Mouse (Mus musculus) left cerebral cortex, postnatal 14 days (tissue): ENCODE data around the gene Pmpca. TPM values are rescaled to one million over a fixed set of nuclear protein-coding genes. Genes with fewer than 3 reads are reported as not detected.
"Not testable (repeated sequence)": the region's sequence is repeated elsewhere in the genome, so short reads cannot be mapped to it uniquely, and the experiment has no call there.

Source experiments
- DNase-seq, 2 experiments: peaks; one replicate each; pipeline ENCODE4 v3.0.0; 2021 to 2022; ENCODE audit warnings: low spot score in 2 of 2, mixed read lengths in 1 of 2
- intact Hi-C: fragments of 180-260 bp; cut with DNase I; formaldehyde crosslinking; loops from one replicate; pipeline ENCODE4 v1.15.1; 2025
- total RNA-seq, 2 experiments: library from RNA; stranded (reverse); gene quantifications; 2 replicates each; pipeline ENCODE4 v1.2.3; 2021

The Pmpca gene
- total RNA-seq, 2 experiments from 2014 or later = 116 to 117 TPM

DNA sequence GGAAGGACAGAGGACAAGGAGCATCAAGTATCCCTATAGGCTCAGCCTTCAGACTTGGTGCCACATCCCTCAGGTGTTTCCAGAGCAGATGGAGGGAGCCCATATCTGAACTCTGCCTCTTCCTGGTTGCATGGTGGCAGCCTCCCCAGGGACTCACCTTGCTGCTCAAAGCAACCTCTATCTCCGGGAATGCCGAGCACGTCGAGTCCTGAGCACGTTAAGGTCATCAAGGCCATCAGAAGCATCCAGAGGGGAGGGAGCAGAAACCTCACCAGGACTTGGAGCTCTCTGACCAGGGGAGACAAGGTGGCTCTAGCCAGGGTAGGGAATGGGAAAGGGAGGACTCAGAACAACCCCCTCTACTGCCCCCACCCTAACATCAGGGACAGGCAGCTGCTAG is 25.7 kb upstream of the Pmpca start:
- intact Hi-C loops = no loop called here
- no peak for DNase-seq

DNA sequence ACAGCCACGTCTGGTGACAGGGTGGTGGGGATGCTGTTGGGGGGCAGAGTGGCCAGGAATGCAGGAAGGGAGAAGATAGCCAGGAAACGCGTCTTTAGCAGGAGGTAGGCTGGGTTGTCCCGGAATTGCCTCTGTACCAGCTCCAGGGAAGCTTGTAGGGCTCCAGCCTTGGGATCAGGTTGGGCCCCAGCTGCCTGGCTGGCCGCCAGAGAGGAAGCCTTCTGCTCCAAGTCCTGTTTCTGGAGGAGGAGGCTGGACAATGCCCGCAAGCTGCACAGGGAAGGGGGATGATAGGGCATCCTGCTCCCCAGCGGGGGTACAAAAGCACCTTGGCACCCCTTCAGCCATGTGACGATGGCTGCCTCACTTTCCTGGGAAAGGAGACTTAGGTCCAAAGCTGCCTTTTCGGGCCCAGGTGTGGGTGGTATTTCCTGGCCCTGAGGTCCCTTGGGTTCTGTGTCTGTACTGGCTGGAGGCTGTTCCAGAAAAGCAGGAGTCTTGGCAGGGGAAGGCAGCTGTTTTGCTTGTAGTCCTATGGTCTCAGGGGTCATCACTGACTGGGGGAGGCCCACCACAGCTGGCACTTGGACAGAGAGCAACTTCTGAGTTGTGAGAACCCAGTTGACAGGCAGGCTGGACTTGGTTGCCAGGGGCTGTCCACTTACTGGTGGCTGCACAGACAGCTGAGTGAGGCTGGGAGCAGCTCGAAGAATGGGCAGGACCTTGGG is 24.2 kb upstream of the Pmpca start:
- intact Hi-C loops = no loop called here
- DNase-seq = no peak

DNA sequence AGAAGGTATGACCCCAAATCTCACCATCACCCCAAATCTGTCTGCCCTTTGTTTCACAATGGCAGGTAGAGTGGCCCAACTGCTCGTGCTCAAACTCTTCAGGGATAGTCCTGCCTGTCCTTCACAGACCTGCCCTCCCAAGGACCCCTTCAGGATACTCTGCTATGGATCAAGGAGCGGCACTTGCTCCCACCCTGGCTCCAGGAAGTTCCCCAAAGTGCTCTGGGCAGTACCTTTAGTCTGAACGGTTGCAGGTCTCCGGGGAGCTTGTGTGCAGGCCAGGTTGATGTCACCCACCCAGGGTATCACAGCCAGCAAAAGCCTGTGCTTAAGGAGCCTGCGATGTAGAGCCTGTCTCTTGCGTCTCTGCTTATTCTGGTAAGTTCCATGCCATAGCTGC is 21.2 kb upstream of the Pmpca start:
- DNase-seq = no peak
- intact Hi-C loops = no loop called here

DNA sequence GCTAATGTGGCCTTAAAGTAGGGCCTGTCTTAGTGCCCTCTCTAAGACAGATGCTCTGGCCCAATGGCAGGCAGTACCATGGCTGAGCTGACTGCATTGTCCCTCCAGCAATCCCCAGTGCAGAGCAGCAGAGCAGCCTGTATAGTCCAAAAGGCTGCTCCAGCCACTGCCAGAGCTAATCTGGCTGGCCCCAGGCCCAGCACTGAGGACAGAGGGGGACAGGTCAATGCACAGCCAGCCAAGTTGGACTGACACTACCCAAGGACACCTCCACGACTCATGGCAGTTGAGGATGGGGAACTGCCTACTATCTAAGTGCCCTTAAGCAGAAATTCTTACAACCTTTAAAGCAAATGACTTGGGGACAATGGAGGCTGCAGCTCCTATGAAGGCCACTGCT is 20.6 kb upstream of the Pmpca start:
- DNase-seq = no peak
- intact Hi-C loops = no loop called here

DNA sequence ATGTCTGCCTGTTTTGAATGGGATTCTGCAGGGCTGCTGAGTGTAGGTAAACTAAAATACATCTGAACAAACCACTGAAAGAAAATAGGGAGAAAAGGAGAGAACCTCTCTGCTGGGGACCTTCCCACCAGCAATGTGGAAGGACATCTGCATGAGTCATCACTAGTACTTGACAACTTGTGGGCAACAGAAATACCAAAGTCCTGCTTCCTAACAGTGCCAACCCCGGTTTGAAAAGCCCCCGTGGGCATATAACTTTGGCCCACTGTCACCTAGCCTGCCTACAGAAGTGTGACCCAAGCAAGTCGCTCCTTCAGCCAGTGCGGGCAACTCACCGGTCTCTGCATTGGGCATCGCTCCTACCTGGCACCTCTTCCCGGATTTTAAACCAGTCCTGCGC is 16.7 kb upstream of the Pmpca start:
- intact Hi-C loops = no loop called here
- no peak for DNase-seq

DNA sequence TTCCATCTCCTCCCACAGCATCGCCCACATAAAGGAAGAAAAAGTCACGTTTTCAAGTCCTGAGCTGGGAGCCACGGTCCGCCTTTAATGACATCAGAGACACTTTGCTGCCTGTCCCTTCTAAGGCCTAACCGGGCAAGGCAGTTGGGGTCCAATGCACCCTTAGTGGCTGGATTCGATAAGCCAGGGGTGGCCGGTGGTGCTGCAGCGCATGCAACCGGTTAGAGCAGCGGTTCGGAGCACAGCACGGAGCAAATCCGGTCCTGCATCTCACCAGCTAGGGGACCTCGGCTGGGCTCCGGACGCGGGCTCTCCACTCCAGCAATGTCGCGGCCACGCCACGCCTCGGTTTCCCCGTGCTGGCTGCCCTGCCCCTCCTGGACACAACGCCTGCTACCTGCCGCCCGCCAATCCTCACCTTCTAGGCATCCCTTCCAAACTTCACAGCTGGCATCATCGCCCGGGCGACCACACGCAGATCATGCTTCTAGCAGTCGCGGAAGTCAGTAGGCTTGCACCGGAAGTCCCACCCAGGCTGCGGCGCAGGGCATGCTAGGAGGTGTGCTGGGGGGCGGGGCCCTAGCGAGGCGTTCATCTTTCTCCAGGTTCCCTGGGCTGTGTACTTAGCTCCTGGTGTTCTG is 8.9 kb upstream of the Pmpca start, which contains the start of gene Snapc4:
Snapc4 (minus strand) TSS at position 523 of the 641 bp plus-strand sequence.
- DNase-seq = peak; percentile 83 to 85
- intact Hi-C loops = no loop called here

DNA sequence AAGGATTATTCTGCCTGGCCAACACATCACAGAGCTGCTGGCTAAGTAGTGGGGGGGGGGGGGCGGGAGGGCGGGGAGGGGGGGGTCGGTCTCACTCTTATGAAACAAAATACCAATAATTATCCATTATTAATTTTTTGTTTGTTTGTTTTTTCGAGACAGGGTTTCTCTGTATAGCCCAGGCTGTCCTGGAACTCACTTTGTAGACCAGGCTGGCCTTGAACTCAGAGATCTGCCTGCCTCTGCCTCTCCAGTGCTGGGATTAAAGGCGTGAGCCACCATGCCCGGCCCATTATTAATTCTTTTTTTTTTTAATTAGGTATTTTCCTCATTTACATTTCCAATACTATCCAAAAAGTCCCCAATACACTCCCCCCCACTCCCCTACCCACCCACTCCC is 8.3 kb upstream of the Pmpca start:
- DNase-seq, intact Hi-C loops: not testable (repeated sequence)

DNA sequence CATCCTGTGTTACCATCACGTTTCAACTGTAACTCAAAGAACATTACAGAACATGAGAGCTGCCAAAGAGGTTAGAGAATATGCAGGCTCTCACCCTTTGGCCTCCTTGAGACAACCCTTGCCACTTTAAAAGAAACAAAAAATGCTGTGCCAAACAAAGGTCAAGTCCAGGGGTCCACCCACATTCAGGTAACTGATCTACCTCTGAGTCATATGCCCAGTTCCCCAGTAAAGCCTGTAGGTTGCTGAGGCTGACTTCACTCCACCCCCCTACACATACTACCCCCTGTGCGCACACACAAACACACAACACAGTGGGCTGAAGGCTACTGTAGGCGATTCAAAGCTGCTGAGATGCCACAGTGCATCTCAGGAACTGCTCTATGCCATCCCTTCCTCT is 1.4 kb upstream of the Pmpca start:
- intact Hi-C loops = no loop called here
- DNase-seq = no peak

DNA sequence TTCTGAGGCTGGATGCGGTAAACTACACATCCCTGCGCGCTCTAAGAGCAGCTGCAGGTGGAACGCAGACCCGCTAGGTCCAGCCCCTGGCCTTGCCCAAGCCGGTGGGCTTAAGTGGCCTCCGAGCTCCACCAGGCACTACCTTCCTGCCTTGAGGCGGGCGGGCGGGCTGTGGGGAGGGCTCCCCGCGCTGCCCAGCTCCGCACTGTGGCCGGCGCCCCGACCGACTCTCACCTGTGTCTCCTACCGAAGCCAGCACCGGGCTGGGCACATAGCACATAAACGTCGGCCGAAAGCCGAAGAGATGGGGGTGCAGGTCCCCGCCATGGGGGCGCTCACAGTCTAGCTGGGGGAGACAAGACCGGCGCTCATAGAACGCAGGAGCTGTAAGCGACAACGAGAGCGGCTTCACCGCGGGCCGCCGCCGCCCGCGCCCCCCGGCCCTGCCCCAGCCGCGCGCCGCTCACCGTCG is 421 bp upstream of the Pmpca start:
- intact Hi-C loops = no loop called here
- DNase-seq = no peak

DNA sequence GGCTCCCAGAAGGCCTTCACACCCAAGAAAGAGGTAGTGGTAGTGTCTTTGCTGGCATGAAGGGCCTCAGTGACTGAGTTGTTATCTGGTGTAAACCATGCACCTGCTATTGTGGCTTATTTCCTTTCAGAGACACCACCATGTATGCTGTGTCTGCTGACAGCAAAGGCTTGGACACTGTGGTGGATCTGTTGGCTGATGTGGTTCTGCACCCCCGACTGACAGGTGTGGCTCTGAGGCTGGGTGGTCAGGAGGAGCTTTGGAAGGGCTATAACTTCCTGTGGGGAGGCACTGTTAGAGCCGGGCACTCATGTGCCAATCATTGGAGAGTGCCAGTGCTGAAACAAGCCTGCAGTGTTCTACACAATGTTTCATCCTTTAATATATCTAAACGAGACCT is 1.8 kb downstream of the Pmpca start:
- no peak for DNase-seq
- intact Hi-C loops = loop anchor here (2.0 kb wide), 1 partner anchor 16 kb away; no protein-coding TSS in a partner anchor

DNA sequence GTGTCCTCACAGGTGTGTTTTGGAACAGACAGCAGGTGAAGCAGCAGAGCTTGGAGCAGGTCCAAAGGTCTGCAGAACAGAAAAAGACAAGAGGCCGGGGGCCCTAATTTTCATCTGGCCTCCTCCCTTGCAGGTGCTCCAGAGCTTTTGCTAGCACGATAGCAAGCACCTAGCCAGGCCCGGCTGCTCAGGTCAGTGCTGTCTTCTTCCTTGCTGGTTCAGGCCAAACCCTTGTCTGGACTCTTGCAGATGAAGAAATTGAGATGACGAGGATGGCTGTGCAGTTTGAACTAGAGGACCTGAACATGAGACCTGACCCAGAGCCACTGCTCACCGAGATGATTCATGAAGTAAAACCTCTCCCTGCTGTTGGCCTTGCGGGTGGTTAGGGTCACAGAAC is 2.5 kb downstream of the Pmpca start:
- intact Hi-C loops = loop anchor here (2.0 kb wide), 1 partner anchor 15 kb away; no protein-coding TSS in a partner anchor

DNA sequence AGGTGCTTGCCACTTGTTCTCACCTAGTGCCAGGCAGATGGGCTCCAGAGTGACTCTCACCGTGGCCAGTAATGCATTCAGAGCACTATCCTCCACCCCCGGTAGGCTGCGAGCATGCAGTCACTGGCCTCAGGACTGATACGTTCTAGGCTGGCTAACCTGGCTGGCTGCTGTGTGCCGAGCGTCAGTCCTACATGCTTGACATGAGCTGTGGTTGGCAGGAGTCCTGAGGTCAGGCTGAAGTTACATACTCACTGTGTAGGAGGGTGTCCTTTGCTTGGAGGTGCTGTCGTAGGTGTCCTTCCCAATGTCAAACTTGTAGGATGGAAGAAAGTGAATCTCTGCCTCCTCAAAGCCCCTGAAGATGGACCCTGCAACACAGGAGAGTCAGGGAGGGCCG is 9.8 kb downstream of the Pmpca start:
- no peak for DNase-seq
- intact Hi-C loops = no loop called here

More for the DNA sequence above, 2.5 kb downstream of the Pmpca start:
- DNase-seq = no peak

DNA sequence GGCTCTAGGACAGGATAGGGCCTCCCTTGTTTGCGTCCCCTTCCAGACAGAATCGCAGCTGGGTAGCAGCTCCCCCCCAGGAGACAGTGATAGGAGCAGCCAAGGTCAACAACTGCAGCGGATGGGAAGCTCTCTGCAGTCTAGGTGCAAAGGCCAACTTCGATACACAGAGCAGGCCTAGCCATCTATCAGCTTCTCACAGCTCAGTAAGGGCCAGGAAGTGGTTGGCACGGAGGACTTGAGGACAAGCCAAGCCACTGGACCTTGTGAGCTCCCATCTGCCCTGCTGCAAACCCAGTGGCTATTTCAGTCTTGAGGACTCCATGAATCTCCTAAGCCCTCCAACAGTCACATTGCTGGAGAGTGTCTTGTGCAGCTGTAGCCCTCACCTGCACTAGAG is 10.5 kb downstream of the Pmpca start:
- intact Hi-C loops = no loop called here
- no peak for DNase-seq

DNA sequence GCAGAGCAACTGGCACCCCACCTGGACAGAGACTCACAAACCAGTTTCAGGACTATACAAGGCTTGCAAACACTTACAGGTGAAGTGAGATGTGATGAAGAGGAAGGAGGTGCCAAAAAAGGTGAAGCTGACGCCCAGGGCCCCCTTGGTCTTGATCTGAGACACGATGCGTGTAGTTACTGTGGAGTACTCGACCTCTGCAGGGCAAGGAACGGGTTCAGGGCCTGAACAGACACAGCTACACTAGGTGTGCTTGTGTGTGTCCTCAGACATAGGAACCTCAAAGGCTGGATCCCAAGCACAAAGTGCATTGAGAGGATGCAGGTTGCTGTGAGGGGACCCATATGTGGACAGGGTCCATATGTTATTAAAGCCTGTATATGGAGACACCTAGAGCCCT is 11.2 kb downstream of the Pmpca start:
- DNase-seq = no peak
- intact Hi-C loops = no loop called here

DNA sequence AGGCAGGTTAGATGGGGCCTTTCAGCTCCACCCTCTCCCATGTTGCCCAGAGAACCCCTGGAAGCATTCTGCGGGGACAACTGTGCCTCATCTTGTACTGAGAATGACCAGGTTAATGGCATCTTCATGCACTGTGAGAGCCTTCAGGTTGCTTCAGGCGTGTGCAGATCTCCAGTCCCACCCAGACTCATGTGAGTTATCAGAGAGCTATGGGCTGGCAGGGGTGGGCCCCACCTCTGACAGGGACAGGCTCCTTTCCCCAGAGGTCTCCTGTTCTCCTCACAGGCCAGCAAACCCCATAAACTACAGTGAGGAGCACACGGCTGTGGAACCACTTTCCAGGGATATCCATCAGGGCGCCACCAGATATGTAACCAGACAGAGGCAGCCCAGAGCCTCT is 11.9 kb downstream of the Pmpca start:
- DNase-seq = no peak
- intact Hi-C loops = no loop called here

DNA sequence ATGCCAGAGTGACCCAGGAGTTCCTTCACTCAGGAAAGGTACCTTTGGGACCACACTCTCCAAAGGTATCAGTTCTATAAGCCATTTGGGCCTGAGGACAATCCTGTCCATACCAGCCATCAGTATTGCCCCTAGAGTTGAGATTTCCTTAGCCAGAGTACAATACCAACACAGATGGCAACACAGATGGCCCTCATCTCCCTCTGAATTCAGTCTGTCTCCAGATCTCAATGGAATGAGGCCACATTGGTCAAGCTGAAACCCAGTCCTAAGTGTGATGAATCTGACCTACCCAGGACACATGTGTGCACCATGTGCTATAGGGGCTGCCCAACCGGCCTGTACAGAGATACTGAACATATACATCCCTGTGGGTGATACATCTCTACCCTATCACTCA is 13.1 kb downstream of the Pmpca start:
- intact Hi-C loops = no loop called here
- no peak for DNase-seq

DNA sequence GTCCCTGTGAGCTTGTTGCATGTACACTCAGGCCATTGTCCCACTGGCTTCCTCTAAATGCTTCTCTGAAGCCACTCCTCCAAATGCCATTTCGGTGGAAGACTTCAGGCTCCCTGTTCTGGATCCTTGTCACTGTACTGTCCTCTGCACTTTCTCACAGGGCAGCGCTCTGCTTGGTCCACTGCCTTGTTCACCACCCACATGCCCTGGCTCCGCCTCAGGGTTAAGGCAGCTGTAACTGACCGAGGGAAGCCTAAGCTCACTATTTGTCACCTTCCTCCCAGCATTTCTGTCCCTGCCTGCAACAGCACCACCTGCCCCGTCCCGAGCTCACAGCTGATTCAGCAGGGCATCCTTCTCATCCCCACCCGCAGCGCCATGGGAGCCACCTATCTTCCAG is 14.2 kb downstream of the Pmpca start:
- intact Hi-C loops = no loop called here
- no peak for DNase-seq

DNA sequence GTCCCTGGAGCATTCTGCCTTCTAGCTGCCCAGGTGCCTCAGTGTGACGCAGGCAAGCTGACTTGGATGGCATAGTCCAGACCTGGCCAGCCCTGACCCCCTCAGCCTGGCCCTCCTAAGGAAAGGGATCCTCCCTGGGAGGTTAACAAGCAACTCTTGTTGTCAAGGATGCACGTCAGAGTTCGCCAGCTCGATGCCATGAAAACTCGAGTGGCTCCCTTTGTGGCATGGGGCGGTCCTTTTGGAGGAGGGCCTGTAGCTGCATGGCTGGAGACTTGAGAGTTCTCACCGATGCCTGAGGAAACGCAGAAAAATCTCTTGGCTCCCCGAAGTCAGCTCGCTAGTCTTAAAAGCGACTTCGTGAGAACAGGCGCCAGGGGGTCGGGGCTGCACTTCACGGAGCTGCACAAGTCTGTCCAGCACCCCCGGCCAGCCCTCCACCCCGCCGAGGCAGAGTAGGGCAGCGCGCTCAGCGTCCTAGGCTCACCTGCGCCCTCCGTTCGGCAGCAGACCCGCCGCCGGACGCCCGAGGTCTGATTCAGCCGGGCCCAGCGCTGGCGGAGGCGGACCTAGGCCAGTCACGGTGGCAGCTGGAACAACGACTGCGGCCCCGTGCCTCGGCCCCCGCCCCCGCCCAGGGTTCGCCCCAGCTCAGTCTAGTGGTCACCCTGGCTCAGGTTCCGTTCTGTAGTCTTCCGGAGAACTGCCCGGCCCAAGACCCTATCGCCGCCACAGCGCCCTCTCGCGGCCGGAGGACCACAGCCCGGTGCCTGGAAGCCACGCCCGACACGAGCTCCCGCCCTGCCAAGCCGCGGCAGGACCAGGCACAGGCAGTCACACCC is 19.6 kb downstream of the Pmpca start, which contains the start of gene Inpp5e:
Inpp5e (minus strand) TSS at position 689 of the 842 bp plus-strand sequence.
- intact Hi-C loops = no loop called here

DNA sequence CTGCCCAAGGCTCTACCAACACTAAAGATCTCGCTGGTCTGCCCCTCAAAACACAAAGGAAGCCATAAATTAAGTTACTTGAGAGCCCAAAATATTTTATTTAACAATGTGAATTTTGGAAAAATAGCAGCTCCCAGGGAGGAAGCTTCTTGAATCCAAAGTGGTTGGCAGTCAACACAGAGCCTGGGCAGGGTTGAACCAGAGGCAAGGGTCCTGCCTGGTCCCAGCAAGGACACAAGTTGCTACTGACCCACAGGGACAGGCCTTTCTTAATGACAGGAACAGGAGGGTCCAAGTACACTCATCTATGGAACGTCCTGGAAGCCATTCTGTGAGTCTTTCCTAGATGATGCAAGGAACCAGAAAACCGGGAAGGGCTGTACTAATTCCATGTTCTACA is 20.2 kb downstream of the Pmpca start:
- intact Hi-C loops = no loop called here
- DNase-seq = no peak

More for the DNA sequence above, 19.6 kb downstream of the Pmpca start, which contains the start of gene Inpp5e:
- DNase-seq = peak; percentile 94 to 97

DNA sequence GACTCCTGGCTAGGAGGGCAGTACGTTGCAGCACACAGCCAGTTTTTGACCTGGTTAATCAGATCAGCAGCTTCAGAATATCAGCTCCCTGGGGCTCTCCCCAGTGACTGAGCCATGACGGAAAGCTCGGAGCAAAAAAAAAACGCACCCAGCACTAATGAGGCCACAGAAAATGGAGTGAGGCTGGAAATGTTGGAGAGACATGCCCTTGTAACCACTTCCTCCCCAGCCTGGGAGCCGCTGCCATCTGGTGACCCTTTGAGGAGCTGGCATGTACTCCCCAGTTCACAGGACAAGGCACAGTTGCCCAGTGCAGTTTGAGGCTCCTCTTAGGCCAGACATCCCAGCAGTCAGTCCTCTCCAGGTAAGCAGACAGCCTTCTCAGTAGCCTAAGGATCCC is 21.0 kb downstream of the Pmpca start:
- no peak for DNase-seq
- intact Hi-C loops = no loop called here
